Mouse (Mus musculus) liver, adult 2 months (tissue): Measurements from ENCODE around the gene Ring1. TPM values are rescaled to one million over a fixed set of nuclear protein-coding genes. Genes with fewer than 3 reads are reported as not detected.

Experiments used
- DNase-seq: peaks from one replicate; pipeline ENCODE4 v3.0.0-alpha.2; 2011; ENCODE audit warnings: low read depth, low spot score; ENCODE audit errors: extremely low read depth
- H3K27ac ChIP-seq: fragments of 200-500 bp; replicated peaks from 2 replicates; pipeline ENCODE4 v1.5.1; 2012; ENCODE audit warnings: low read depth, mild to moderate bottlenecking, control low read depth, inconsistent platforms, low read length; ENCODE audit not compliant: insufficient read depth
- H3K27me3 ChIP-seq: fragments of 200-500 bp; 2 replicates; pipeline ENCODE4 v1.6.1; 2012; ENCODE audit warnings: mild to moderate bottlenecking, moderate library complexity, low read length, inconsistent platforms; ENCODE audit not compliant: control insufficient read depth, insufficient read depth
- H3K36me3 ChIP-seq: fragments of 200-500 bp; 2 replicates; pipeline ENCODE4 v1.6.1; 2012; ENCODE audit warnings: low read length, inconsistent platforms; ENCODE audit not compliant: control insufficient read depth, insufficient read depth
- H3K4me1 ChIP-seq: fragments of 200-500 bp; 2 replicates; pipeline ENCODE4 v1.6.1; 2011; ENCODE audit warnings: low read length; ENCODE audit not compliant: control insufficient read depth, insufficient read depth
- H3K4me3 ChIP-seq: fragments of 200-500 bp; 2 replicates; pipeline ENCODE4 v1.5.1; 2011; ENCODE audit warnings: low read depth, mild to moderate bottlenecking, control low read depth, low read length, moderate library complexity; ENCODE audit not compliant: insufficient read depth
- H3K79me2 ChIP-seq: fragments of 200-500 bp; 2 replicates; pipeline ENCODE4 v1.6.1; 2012; ENCODE audit warnings: inconsistent platforms, mild to moderate bottlenecking, low read length, moderate library complexity; ENCODE audit not compliant: control insufficient read depth, insufficient read depth
- H3K9ac ChIP-seq: fragments of 200-500 bp; 2 replicates; pipeline ENCODE4 v1.6.1; 2012; ENCODE audit warnings: low read depth, mild to moderate bottlenecking, control low read depth, inconsistent platforms, low read length
- CTCF ChIP-seq: fragments of 200-500 bp; IDR thresholded peaks from 2 replicates; pipeline ENCODE4 v1.5.1; 2011; ENCODE audit warnings: low read depth, low read length, control low read depth
- POLR2A ChIP-seq: fragments of 200-500 bp; IDR thresholded peaks from 2 replicates; pipeline ENCODE4 v1.6.1; 2011; ENCODE audit warnings: low read length, control low read depth; ENCODE audit not compliant: insufficient read depth; ENCODE audit errors: extremely low read depth
- WGBS: fragments of 180-500 bp; shearing (Covaris S2); methylation state at CpG from one replicate; pipeline ENCODE4 v1.1.7; 2018; 5-methylcytosine and 5-hydroxymethylcytosine counted together
- polyA plus RNA-seq: library from polyadenylated mRNA; depleted of rRNA; stranded (reverse); fragments of >200 nt; gene quantifications from 2 replicates; pipeline ENCODE4 v1.2.3, GENCODE M21; 2012; rRNA removed
- total RNA-seq: library from RNA; depleted of rRNA; stranded (reverse); fragments of >200 nt; gene quantifications from 2 replicates; pipeline ENCODE4 v1.2.3, GENCODE M21; 2014; rRNA removed

Gene Ring1
- total RNA-seq (10.0 and 13.7 TPM in 2 replicates), polyA plus RNA-seq (29.7 and 33.8 TPM in 2 replicates)

DNA sequence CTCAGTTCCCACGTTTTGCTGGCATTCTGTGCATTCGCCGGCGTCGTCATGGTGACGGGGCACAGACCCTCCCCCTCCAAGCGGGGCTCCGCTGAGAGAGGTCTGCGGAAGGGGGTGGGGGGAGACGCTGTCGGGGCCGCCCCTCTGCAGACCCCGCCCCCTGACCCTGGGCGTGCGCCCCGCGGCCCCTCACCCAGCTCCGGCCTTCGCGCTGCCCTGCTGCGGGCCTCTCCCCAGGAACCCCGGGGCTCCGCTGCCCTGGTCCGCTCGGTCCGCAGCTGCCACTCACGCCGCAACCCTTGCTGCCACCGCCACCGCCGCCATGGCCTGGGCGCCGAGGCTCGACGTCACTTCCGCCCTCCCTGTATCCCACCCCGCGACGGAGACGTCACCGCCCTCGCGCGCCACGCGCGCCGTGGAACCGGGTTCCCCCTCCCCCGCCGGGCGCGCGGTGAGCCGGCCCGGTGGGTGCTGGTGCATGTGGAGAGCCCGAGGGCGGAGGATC lies at the start of gene Ring1:
Gene Ring1, minus strand, starts transcription at position 364 of the 505 bp plus-strand sequence.
- under 1% methylated on average over 58 of the region's 58 CpGs for WGBS
- Histone ChIP-seq H3K4me1 (peaks cover 16% of the 10 kb centered on the region), H3K4me3 (peak within 1 kb of the TSS; percentile 97), H3K36me3 (peaks cover 2% of the 10 kb centered on the region; the same call in 1 of the 2 replicates), H3K27ac (peak within 1 kb of the TSS; percentile 88), H3K79me2 (no peaks in the 10 kb centered on the region), H3K9ac (peak within 1 kb of the TSS; percentile 99), H3K27me3 (no peaks in the 10 kb centered on the region)
- TF ChIP-seq CTCF (no peak), POLR2A (peak; percentile 80; the same call in 1 of the 2 replicates)
- DNase-seq, result peak; percentile 38

DNA sequence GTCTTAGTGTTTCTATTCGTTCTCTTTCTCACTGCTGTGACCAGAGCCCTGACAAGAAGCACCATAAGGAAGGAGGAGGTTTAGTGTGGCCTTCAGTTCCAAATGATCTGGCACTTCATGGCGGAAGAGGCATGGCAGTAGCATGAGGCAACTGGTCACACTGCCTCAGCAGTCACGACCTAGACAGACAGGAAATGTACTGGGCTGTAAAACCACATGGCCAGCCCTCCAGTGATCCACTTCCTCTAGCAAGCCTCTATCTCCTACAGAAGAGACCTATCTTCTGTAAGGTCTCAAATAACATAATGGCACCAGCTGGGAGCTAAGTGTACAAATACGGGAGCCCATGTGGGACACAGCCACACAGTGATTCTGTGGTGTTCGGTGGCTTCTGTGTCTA lies 47.6 kb upstream of the Ring1 start:
- H3K4me1 ChIP-seq, result no peaks in the 10 kb centered on the region
- TF ChIP-seq POLR2A (no peak), CTCF (no peak)
- H3K4me3 ChIP-seq, result no peak overlapping the region
- peak; percentile 16 for DNase-seq
- no peaks in the 10 kb centered on the region for H3K79me2 ChIP-seq
- WGBS, result 71% methylated on average over 5 of the region's 5 CpGs
- H3K27me3 ChIP-seq, result no peaks in the 10 kb centered on the region; the same call in 1 of the 2 replicates
- no peak overlapping the region for H3K27ac ChIP-seq
- H3K36me3 ChIP-seq, result no peaks in the 10 kb centered on the region
- no peak overlapping the region for H3K9ac ChIP-seq

DNA sequence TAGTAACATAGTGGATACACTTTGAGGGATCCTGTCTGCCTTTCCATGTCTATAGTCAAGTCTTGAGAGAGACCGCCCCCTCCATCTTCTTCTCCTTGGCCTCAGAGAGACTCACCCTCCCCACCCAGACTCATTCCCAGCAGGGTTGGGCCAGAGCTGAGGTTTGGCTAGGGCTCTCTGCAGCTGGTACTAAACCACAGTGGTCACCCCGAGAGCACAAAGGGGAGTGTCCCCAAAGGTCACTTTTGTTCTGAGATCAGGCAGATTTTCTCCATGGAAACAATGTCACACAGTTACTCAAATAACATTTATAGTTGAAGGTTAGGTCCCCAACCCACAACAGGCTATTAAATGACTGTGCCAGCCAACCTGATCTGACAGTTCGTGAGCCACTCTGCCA lies 44.4 kb upstream of the Ring1 start:
- Histone ChIP-seq H3K9ac (no peak overlapping the region), H3K4me3 (no peak overlapping the region), H3K4me1 (no peaks in the 10 kb centered on the region), H3K27me3 (no peaks in the 10 kb centered on the region), H3K36me3 (no peaks in the 10 kb centered on the region), H3K27ac (no peak overlapping the region), H3K79me2 (no peaks in the 10 kb centered on the region)
- TF ChIP-seq CTCF, result no peak
- TF ChIP-seq POLR2A, result no peak
- no peak for DNase-seq
- 56% methylated on average over 3 of the region's 3 CpGs for WGBS

DNA sequence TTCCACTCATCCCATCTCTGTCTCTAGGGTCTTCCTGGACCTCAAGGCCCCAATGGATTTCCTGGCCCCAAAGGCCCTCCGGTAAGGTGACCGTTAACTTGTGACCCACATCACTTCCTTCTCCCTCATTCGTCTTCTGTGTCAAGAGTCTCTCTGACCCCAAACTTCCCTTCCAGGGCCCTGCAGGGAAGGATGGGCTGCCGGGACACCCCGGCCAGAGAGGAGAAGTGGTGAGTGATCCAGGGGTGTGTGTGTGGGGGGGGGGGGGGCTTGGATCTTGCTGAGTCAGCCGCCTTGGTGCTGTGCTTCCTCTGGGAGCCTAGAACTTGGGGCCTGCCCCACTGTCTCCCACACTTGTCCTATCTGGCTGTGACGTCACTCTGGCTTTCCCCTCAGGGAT lies 32.7 kb upstream of the Ring1 start:
- Histone ChIP-seq H3K4me3 (no peak overlapping the region), H3K27ac (no peak overlapping the region), H3K27me3 (no peaks in the 10 kb centered on the region), H3K36me3 (no peaks in the 10 kb centered on the region), H3K4me1 (no peaks in the 10 kb centered on the region), H3K9ac (no peak overlapping the region), H3K79me2 (no peaks in the 10 kb centered on the region)
- 72% methylated on average over 7 of the region's 7 CpGs for WGBS
- no peak for TF ChIP-seq POLR2A
- no peak for TF ChIP-seq CTCF
- peak; percentile 14 for DNase-seq

DNA sequence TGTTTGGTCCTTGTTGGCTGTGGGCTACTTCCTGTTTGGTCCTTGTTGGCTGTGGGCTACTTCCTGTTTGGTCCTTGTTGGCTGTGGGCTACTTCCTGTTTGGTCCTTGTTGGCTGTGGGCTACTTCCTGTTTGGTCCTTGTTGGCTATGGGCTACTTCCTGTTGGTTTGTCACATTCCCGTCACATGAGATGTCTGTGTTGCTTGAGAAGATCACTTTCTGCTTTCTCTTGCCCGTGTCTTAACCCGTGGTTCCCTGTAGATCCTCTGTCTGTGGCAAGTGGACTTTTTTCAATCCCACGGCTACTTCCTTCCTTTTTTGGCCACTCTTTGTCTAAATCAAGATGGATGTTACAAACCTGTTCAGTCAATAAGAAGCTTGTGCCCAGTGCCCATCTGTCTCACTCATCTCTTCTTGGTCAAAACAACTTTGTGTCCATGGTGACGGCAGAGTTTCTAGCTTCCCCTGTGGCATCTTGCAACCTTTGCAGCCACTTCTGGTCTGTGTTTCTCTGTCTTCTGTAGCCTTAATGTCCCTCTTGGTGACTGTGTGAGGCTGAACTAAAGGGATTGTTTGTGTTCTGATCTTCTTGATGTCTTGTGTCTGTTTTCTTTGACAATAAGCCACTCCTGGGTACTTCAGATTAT lies 23.0 kb upstream of the Ring1 start:
- Histone ChIP-seq H3K36me3 (no peaks in the 10 kb centered on the region), H3K79me2 (no peaks in the 10 kb centered on the region), H3K27me3 (no peaks in the 10 kb centered on the region), H3K4me3 (no peak overlapping the region), H3K4me1 (no peaks in the 10 kb centered on the region), H3K9ac (no peak overlapping the region), H3K27ac (no peak overlapping the region)
- DNase-seq, result no peak
- WGBS, result 86% methylated on average over 5 of the region's 5 CpGs
- TF ChIP-seq POLR2A, result no peak
- no peak for TF ChIP-seq CTCF

DNA sequence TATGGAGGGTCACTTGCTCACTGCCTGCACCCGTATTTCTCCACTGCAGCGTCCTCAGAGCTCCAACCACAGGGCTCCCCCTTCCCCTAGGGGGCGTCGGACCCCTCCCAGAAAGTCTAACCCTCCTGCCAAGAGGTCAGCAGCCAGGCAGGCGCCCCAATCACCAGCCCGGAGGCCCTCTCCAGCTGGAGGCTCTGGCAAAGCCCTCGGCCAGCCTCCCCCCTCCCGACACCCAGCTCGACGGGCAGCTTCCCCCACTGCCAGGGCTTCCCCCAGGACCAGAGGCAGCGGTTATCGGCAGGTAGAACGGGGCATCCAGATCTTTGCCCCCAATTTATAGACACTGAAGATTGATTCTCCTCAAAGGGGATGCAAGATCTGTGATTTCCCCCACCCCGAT lies 21.5 kb upstream of the Ring1 start:
- WGBS, result 83% methylated on average over 14 of the region's 14 CpGs
- H3K79me2 ChIP-seq, result no peaks in the 10 kb centered on the region
- H3K4me3 ChIP-seq, result no peak overlapping the region
- H3K27ac ChIP-seq, result no peak overlapping the region
- no peak overlapping the region for H3K9ac ChIP-seq
- no peak for TF ChIP-seq CTCF
- TF ChIP-seq POLR2A, result no peak
- no peaks in the 10 kb centered on the region for H3K27me3 ChIP-seq
- no peaks in the 10 kb centered on the region for H3K4me1 ChIP-seq
- H3K36me3 ChIP-seq, result no peaks in the 10 kb centered on the region
- no peak for DNase-seq
